Mouse (Mus musculus) heart, postnatal 0 days (tissue): ENCODE results near the gene Vezt.

Experiments
- CTCF ChIP-seq: IDR thresholded peaks from 2 replicates; pipeline ENCODE4 v1.5.1; 2016; ENCODE audit warnings: antibody characterized with exemption, control low read depth, low read depth
- EP300 ChIP-seq: IDR thresholded peaks from 2 replicates; pipeline ENCODE4 v1.6.1; 2016; ENCODE audit warnings: antibody characterized with exemption, low read depth

DNA sequence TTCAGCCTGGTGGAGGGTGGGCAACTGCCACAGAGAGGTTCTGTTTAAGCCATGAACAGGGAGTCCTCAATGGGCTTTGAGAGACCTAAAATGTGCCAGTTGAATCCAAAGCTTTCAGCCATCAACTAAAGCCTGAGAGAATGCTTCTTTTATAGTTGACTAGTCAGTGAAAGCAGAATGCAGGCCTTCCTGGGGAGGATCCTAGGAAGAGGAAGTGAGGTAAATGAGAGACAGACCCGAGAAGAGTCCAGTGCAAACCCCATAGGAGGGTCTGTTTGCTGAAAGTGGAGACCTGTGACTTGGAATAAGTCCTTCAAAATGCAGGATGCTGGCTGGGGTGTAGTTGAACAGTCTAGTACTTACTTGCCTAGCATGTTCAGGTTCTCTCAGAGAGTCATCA, 11.4 kb upstream of the Vezt start:
- TF ChIP-seq CTCF (no peak), EP300 (no peak)
